Mouse (Mus musculus): ENCODE data around the gene Fmo4.
"Not testable (repeated sequence)": the region's sequence is repeated elsewhere in the genome, so short reads cannot be mapped to it uniquely, and the experiment has no call there.

Fmo4 gene

GRCm38 (mm10) chr1:162792306-162793044, 21.3 kb downstream of the Fmo4 start:
- DNase-seq (ENCODE audit: low spot score), result no peak

DNA sequence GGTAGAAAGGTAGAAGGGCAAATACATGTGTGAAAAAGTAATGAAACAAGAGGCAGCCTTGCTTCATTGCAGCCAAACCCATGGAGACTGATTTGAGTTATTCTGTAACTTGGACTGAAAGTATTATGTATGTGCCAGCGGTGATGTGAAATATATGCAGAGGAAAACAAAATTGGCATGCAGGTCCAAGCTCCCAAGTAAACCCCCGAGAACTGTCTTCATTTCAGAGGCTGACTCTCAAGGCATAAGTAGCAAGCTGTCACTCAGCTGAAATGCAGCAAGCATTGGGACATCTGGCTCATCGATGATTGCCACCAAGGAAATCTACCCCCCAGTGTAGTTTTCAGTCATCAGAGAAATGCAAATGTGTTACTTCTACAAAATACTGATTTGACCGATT, 28.6 kb downstream of the Fmo4 start:
- DNase-seq (ENCODE audit: low spot score), result no peak

DNA sequence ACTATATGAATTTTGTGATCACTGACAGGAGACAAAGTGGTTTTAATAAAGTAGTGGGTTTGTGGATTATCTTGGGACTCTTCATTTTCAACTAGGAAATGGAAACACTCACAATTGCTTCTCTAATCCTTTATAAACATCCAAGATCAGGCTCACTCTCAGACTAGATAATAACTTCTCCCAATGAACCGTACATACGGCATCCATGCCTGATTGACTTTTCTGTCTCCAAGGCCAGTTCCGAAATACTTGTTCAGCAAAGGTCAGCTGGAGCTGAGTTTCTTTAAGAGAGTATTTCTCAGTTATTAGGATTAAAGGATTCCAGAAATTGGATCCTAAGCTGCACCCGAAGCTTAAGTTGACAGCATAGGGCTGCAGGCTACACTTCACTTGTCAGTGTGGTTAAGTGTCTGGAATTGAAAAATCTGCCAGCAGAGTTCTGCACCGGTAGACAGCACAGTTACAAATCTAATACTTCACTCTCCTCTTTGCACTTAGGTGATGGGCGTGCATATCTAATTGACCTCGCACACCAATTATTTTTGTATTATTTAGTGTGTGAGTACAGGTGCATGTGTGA, 30.0 kb downstream of the Fmo4 start:
- DNase-seq (ENCODE audit: low spot score), result no peak

- not testable (repeated sequence) for DNase-seq (ENCODE audit: low spot score)
These were observed 32.7 kb downstream of the Fmo4 start for GRCm38 (mm10) chr1:162781035-162781434.

DNA sequence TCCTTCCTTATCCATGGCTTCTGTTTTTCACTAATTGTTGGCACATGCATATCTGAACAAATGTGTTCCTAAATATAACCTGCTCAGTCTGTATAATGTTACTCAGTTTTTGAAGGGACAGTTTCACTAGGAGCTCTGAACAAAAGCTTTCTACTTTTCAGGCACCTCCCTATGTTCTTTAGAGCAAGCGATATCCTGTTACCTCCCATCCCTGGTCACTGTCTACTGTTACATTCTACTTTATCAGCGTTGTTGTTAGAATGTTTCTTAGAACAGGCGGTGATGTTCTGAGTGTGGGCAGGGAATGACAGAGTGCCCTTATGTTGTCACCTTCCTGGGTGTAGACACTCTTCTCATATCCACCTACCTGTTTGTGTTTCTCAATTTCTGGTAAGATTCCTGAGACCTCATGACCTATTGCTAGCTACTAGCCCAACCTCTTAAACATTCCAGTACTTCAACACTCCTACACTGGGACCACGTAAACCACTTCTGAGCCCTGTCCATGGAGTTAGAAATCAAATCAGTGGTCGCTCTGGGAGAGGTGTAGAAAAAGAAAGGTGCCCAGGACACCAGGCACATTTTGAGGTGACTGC, 35.7 kb downstream of the Fmo4 start:
- DNase-seq (ENCODE audit: low spot score), result no peak

GRCm38 (mm10) chr1:162773661-162774060, 40.1 kb downstream of the Fmo4 start:
- no peak for DNase-seq (ENCODE audit: low spot score)

- no peak for DNase-seq (ENCODE audit: low spot score)
These were observed 42.0 kb downstream of the Fmo4 start for GRCm38 (mm10) chr1:162771617-162772360.

DNA sequence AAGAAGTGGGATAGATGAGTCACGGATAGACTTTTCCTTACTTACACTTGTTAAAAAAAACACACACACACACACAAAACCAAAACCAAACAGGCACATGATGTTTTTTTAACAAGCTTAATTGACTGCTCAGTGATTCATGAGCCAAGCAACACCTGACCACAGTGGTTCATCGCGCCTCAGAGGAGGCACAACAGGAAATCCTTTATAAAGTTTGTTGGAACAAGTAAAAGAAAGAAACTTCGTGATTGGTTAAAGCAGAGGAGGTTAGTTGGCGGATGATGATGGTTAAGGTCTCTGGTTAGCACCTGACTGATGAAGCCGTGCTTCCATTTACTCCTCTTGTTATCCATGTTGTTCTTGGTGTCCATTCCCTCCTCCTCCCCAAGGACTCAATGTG, 61.8 kb downstream of the Fmo4 start:
- no peak for DNase-seq (ENCODE audit: low spot score)

DNA sequence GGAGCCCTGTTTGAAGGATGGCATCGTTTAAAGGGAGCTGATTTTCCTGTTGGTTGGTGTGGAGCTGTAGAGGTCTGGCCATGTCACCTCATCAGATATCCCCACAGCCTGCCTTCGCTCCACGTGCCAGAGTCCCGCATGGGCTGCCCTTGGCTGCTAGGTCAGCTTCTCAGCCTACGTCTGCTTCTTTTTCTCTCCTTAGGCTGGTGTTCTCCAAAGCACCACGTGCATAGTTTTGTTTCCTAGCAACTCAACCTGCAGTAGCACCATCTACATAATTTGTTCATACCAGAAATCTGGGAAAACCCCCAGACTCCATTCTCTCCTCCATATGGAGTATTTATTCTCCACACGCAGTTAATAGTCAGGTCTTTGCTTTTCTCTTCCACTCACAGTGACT, 64.2 kb downstream of the Fmo4 start:
- no peak for DNase-seq (ENCODE audit: low spot score)

DNA sequence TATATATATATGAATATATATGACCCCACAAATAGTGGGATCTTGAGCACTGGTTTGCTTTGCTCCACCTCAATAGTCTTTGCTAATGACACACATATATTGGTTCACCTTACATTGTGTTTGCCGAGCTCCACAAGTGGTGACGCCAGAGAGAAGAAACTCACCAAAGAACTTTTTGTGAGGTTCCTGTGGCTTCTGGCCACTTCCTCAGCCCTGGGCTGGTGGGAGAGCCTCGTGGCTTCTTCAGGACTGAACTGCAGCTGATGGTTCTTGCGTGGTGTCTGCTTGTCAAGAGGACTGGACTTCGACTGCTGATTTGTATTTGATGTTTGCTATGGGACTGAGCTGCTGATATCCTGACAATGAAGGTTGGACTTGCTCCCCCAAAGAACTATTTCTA, 65.0 kb downstream of the Fmo4 start:
- no peak for DNase-seq (ENCODE audit: low spot score)
